Mouse (Mus musculus): ENCODE measurements around the gene Cd96.

- TF ChIP-seq EP300 (IDR thresholded peaks at IDR 0.05) (no peak), CTCF (IDR thresholded peaks at IDR 0.05) (no peak)
These were observed 111.9 kb downstream of the Cd96 start for GRCm38 (mm10) chr16:46008036-46008605.

All from lung, postnatal 0 days (tissue).